Mouse (Mus musculus): Measurements from ENCODE around the gene Cacna1c.

The Cacna1c gene

DNA sequence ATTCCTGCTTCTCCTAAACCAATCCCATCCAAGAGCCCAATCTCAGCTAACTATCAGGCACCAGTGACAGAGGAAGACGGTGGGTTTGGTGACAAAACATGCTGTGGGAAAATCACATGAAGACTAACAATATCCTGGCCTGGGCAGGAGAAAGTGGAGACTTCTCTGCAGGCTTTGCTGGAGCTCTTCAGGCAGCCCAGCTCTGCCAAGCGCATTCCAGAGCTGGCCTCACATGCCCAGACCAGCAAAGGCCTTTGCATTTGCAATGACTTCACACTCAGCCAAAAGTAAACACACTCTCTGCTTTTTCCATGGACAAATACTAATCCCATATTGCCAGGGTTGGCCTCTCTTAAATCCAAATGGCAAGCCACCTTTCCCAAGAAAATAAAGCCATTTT lies 144.5 kb downstream of the Cacna1c start:
- DNase-seq (ENCODE audit: low spot score): no peak

GRCm38 (mm10) chr6:119047340-119047739 lies 148.9 kb downstream of the Cacna1c start:
- DNase-seq (ENCODE audit: low spot score): no peak

DNA sequence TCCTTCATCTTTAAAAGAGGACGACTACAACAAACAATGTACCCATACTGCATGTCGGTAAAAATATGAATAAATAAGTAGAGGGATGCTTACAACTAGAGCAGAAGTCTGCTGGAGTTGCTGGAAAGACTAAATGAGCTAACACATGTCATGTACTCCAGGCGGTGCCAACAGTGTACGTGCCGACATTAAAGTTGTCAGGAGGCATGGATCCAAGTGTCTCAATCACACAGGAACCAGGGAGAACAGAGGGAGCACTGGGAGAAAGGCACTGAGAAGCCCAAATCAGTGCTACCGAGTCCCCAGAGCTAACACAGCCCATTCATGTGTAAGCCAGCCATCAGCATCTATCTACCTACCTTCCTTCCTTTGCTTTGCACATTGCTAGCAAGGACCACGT lies 150.7 kb downstream of the Cacna1c start:
- DNase-seq (ENCODE audit: low spot score): no peak

- DNase-seq (ENCODE audit: low spot score): no peak
These were observed 152.1 kb downstream of the Cacna1c start for GRCm38 (mm10) chr6:119044148-119044547.

DNA sequence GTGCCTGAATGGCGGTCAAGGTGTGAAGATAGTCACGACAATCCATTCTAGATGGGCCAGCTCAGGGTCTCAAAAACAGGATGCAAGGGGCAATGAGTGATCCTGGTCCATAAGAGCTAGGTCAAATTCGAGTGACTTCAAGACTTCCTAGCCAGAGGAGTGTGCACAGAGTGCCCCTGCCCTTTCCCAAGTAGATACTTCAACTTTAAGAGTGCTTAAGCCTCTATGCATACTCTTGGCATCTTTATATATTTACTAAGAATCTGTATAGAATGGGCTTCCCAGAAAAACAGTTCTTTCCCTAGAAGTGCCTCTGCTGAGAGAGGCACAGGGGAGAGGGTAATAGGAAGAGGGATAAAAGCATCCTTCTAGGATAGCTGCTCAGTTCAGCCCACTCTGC lies 153.4 kb downstream of the Cacna1c start:
- DNase-seq (ENCODE audit: low spot score): no peak

DNA sequence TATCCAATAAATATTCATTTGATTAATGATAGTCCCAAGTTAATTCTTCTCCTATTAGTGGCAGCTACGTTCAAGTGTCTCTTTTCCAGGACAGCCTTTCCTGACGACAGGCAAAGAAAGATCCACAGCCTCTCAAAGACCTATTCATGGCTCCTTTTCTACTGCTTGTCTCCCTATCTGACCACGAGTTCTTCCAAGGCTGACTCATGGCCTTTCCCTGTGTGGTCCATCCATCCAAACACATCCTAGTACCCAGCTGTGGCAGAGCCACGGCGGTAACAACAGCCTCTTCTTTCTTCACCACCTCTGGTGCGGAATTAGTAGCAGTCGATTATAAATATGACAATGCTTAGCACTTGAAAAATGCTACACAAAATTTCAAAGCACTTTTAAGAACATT lies 155.3 kb downstream of the Cacna1c start:
- no peak for DNase-seq (ENCODE audit: low spot score)

GRCm38 (mm10) chr6:119039815-119040214 lies 156.4 kb downstream of the Cacna1c start:
- DNase-seq (ENCODE audit: low spot score): no peak

DNA sequence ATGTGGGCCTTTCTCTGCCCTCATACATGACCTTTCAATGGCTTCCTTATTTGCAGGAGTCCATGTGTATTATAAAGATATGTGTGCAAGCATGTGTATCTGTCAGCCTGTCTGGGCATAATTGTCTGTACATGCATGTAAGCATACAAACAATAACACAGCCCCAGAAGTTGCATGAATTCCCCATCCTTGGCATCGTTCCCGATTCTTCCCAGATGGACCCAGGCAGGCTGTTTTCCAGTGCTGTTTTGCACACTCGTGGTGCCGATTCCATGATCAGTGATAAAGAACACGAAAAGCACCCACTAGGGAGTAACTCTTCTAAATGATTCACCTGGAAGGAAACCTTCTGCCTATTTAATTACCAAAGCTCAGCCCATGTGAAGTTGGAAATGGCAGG lies 156.9 kb downstream of the Cacna1c start:
- DNase-seq (ENCODE audit: low spot score): no peak

GRCm38 (mm10) chr6:119037815-119038214 lies 158.4 kb downstream of the Cacna1c start:
- DNase-seq (ENCODE audit: low spot score): no peak

DNA sequence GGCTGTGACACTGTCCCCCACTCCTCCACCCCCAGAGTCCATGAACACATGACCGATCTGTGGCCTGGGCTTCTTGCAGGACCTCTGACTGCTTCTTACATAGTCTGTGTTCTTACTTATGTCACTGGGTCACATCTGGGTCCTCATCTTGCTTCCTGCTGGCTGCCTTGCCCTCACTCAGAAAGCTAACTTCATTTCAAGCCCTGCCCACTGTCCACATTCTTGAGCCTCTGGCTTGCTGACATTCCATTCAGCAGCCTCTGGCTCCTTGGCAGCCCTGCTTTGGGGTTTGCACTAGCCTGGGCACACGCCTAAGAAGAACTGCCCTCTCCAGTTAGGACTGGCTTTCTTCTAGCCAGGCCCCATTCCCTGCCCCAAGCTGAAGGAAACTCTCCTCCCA lies 159.2 kb downstream of the Cacna1c start:
- no peak for DNase-seq (ENCODE audit: low spot score)

DNA sequence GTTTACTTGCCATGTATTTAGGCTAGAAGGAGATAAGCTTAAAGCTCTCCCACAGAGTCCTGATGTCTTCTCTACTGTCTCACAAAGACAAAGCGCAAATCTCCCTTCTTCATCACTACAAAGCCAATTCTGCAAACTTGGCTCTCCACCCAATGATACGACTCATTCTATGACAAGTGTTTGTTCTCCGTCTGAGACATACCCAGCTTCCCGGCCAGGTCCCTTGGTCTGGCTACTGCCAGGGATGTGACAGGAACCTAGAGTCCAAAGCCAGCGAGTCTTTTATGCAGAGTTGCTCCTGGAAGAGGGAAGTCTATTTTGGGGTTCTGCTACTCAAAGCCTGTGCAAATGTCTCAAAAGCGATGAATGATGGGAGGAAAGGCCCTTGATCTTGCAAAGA lies 160.9 kb downstream of the Cacna1c start:
- no peak for DNase-seq (ENCODE audit: low spot score)

GRCm38 (mm10) chr6:119034947-119035346 lies 161.3 kb downstream of the Cacna1c start:
- DNase-seq (ENCODE audit: low spot score): no peak

DNA sequence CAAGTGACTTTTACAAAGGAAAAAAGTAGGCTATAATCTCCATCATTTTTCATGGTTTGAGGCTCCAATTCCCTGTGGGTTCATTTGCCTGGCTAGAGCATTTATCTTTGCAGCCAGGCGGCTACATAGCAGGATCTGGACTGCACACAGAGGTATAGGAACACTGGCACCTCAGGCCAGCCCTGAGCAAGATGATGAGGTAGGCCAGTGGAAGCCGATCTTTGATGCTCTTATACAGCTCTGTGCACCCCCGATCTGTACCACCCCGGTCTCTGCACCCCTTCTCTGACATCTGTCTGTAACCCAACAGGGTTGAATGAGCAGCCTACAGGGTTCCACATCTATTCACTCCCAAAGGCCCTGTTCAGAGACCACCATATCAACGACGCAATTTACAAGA lies 168.3 kb downstream of the Cacna1c start:
- no peak for DNase-seq (ENCODE audit: low spot score)

DNA sequence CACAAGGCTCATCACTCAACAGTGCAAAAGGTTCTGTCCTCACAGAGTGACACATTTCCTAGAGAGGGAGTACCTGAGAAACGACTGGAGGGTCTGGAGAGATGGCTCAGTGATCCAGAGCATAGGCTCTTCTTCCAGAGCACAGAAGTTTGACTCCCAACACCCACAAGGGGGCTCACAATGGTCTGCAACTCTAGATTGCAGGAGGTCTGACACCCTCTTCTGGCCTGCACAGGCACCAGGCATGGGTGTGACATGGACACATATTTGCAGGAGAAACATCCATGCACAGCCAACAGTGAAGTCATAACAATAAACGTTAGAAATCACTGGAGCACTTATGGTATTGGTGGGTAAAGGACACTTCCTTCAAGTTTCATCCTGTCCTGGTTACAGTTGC lies 173.4 kb downstream of the Cacna1c start:
- DNase-seq (ENCODE audit: low spot score): no peak

DNA sequence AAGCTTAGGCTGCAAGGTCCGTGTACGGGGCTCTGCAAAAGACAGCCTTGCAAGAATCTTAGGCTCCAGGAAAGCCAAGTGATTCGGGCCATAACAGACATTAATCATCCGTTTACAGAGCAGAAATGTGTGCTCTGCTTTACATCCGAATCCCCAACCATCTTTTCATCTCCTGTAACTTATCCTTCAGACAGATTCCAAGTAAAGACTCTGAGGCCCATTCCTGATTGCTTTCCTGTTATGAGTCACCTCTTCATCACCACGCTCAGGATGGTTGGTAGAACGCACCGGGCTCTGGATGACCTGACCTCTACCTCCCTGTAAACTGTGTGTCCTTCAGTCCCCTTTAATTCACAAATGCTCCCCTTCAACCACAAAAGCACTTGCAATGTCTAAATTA lies 175.0 kb downstream of the Cacna1c start:
- DNase-seq (ENCODE audit: low spot score): no peak

DNA sequence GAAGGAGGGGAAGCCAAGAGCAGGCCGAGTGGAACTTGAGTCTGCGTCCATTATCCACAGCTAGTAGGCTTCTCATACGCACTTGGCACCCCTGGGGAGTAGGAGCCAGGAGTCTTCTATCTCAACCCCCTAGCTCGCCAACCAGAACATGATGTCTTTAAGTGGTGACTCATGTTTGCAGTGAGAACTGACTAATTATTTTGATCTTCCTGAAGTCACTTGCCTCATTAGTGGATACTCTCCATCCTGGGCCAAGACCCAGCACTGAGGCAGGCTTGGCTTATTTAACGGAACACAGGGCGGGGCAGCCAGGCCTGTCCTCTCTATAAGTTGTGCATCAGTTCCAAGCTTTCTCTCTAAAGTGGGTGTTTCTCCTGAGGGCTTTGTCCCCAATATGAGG lies 177.3 kb downstream of the Cacna1c start:
- DNase-seq (ENCODE audit: low spot score): no peak

GRCm38 (mm10) chr6:119018256-119018655 lies 178.0 kb downstream of the Cacna1c start:
- no peak for DNase-seq (ENCODE audit: low spot score)

DNA sequence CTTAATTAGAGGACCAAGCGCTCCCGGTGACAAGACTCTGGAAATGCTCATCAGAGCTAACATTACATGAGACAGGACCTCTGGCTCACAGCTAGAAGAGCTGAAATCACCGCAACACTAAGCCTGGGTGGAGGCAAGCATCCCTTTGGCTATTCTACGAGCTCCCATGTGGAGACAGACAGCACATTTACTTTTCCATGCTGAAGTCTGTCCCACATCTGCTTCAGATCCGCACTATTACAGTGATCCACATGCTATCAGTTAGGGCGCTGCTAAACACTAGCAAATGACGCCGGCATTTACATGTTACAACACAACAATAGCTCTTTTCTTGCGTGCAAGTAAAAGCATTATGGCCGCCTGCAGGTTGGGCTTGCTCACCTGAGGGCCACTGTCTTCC lies 178.7 kb downstream of the Cacna1c start:
- DNase-seq (ENCODE audit: low spot score): no peak

GRCm38 (mm10) chr6:119015346-119015745 lies 180.9 kb downstream of the Cacna1c start:
- DNase-seq (ENCODE audit: low spot score): no peak

DNA sequence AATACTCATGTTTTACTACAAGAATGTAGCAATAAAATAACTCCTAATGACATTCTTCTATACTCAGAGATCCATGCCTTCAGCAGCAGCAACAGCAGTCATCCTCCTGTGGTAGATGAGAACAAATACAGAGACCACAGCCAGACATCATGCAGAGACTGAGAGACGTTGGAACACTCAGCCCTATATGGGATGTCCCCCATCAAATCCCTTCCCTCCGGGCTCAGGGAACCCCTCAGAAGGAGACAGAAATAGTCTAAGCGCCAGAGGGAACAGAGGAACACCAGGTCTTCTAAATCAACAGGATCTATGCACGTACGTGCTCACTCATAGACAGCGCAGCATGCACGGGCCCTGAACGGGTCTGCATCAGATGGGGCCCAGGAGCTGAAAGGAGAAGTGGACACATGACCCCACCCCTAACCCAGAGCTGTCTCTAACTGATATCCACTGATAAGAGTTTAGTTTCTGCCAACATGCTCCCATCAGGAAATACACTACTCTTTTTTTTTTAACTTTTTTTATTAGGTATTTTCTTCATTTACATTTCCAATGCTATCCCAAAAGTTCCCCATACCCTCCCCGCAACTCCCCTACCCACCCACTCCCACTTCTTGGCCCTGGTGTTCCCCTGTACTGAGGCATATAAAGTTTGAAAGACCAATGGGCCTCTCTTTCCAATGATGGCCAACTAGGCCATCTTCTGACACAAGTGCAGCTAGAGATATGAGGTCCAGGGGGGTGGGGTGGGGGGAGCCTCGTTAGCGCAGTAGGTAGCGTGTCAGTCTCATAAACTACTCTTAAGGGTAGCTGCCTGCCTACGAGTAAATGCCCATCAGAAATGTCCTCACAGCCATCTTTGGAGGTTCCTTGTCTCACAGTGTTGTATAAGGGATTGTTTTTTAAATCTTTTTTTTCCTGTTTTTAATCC lies 182.8 kb downstream of the Cacna1c start:
- DNase-seq (ENCODE audit: low spot score): no peak

DNA sequence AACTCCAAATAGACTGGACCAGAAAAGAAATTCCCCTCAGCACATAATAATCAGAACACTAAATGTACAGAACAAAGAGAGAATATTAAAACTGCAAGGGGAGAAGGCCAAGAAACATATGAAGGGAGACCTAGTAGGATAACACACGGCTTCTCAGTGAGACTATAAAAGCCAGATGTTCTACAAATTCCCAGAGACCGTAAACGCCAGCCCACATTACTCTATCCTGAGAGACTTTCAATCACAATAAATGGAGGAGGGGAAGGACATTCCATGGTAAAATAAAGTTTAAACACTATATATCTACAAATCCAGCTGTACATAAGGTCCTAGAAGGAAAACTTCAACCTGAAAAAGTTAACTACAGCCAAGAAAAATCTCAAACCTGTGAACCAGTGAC lies 185.3 kb downstream of the Cacna1c start:
- DNase-seq (ENCODE audit: low spot score): no peak

DNA sequence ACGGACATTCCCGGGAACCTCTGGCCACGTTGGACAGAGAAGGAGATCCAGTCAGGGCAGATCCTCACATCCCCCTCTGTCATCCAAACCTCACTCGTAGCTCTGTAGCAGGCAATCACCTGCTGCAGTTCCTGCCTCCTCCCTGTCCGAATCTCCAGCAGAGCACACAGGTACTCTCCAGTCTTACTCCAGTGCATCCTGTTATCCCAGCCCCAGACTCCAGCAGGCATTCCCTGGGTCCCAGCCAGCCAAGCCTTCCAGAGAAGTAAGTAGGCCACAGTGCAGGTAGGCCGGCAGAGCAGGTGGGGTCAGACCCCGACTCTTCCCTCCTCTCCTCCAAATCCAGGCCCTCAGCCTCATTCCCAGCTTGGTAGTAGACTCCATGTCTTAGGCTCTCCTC lies 186.7 kb downstream of the Cacna1c start:
- no peak for DNase-seq (ENCODE audit: low spot score)

GRCm38 (mm10) chr6:119008638-119009166 lies 187.5 kb downstream of the Cacna1c start:
- DNase-seq (ENCODE audit: low spot score): no peak

- DNase-seq (ENCODE audit: low spot score): no peak
These were observed 191.6 kb downstream of the Cacna1c start for GRCm38 (mm10) chr6:119004596-119004995.

All from left cerebral cortex, adult 11 months (tissue).